In genomic region chr3:153409286-153409685, GRCm38 (mm10) we compare ENCODE assay signal across 15 mouse cellular contexts.
"Had no signal": no experiment of that assay in that cellular context is flagged by ENCODE, and none has a peak within 500 bp of the region (broad histone marks: within the 10 kb centered on the region; RNA-seq: fewer than 3 reads in every experiment).

No protein-coding gene starts in this region.

- H3K4me1 ChIP-seq: limb, embryonic 15.5 days; liver, embryonic 12.5 days; neural tube, embryonic 12.5 days had no signal

- H3K27ac ChIP-seq: kidney, embryonic 15.5 days; limb, embryonic 15.5 days; liver, embryonic 12.5 days; neural tube, embryonic 12.5 days; stomach, postnatal 0 days had no signal

- DNase-seq: kidney, adult 2 months; kidney, postnatal 14 days; lung, embryonic 14.5 days; lung, postnatal 10 days; lung, postnatal 4 days; right cerebral cortex, adult 18-20 months; right cerebral cortex, postnatal 25 days; thymus, postnatal 4 days had no signal

- H3K27me3 ChIP-seq: kidney, embryonic 15.5 days; limb, embryonic 15.5 days; liver, embryonic 12.5 days; neural tube, embryonic 12.5 days had no signal

- H3K9me3 ChIP-seq: kidney, embryonic 15.5 days; limb, embryonic 15.5 days; liver, embryonic 12.5 days; neural tube, embryonic 12.5 days had no signal

- H3K4me3 ChIP-seq: kidney, embryonic 15.5 days; limb, embryonic 15.5 days; liver, embryonic 12.5 days; myocyte; neural tube, embryonic 12.5 days had no signal

- ATAC-seq: intestine, embryonic 16.5 days; liver, embryonic 12.5 days had no signal

- H3K9ac ChIP-seq: kidney, embryonic 15.5 days; limb, embryonic 15.5 days; liver, embryonic 12.5 days; lung, embryonic 14.5 days; neural tube, embryonic 12.5 days had no signal

- H3K4me2 ChIP-seq: kidney, embryonic 15.5 days; limb, embryonic 15.5 days; liver, embryonic 12.5 days; lung, embryonic 14.5 days; neural tube, embryonic 12.5 days had no signal

- H3K36me3 ChIP-seq: kidney, embryonic 15.5 days; limb, embryonic 15.5 days; liver, embryonic 12.5 days; neural tube, embryonic 12.5 days had no signal
